Mouse (Mus musculus): ENCODE results near the gene Rpl6.
"Not testable (repeated sequence)": the region's sequence is repeated elsewhere in the genome, so short reads cannot be mapped to it uniquely, and the experiment has no call there.

Gene Rpl6

DNA sequence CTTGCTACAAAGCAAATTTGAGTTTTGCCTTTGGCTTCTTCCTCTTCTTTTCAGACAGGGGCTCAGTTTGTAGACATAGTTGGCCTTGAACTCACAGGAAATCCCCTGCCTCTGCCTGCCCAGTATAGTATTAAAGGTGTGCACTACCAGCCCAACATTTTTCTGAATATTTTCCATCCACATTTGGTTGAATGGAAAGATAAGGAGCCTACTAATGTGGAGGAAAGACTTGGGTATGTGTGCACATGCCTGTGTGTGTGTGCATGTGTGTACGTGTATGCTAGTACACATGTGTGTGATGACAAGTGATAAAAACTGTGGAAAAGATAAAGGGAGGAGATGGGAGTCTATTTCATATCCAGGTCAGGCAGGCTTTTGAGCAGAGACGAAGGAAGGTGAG lies 21.6 kb downstream of the Rpl6 start:
- DNase-seq (ENCODE audit: low spot score), result no peak

DNA sequence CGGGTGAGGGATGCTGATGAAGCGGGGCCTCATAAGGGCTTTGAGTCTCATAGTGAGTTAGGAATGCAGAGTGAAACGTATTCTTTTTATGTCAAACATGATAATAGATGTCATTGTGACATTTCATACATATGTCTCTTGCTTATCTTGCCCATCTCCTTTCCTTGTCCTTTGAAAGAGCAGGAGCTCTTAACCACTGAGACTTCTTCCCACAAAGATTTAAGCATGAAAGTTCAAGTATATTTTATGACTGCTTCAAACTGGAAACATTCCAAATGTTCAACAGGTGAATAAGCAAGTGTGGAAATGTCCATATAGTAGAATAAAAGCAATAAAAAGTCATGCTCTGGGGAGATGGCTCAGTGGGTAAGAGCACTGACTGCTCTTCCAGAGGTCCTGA lies 22.1 kb downstream of the Rpl6 start:
- DNase-seq (ENCODE audit: low spot score), result no peak

DNA sequence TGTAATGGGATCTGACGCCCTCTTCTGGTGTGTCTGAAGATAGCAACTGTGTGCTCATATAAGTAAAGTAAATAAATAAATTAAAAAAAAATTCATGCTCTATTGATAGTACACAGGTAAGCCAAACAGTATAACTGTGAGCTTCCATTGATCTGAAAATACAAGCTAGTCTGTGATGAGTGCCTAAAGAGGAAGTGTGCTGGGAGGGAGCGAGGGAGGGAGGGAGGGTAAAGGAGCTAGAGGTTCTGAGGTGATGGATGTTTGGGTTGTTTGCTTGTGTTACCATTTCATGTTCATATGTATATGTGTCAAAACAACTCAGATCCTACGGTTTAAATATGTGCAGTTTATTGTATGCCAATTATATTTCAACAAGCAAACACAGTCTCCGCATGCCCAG lies 22.6 kb downstream of the Rpl6 start:
- DNase-seq (ENCODE audit: low spot score), result no peak

DNA sequence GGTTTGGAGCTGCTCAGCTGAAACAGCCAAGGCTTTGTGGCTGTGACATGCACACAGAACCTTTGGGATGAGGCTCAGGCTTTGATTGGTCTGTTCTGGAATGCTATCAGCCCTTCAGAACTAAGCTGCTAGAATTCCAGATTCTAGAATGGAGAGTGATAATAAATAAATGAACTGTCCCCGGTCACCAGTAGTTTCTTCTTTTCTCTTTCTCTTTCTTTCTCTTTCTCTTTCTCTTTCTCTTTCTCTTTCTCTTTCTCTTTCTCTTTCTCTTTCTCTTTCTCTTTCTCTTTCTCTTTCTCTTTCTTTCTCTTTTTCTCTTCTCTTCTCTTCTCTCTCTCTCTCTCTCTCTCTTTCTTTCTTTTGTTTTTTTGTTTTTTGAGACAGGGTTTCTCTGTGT lies 23.0 kb downstream of the Rpl6 start:
- not testable (repeated sequence) for DNase-seq (ENCODE audit: low spot score)

DNA sequence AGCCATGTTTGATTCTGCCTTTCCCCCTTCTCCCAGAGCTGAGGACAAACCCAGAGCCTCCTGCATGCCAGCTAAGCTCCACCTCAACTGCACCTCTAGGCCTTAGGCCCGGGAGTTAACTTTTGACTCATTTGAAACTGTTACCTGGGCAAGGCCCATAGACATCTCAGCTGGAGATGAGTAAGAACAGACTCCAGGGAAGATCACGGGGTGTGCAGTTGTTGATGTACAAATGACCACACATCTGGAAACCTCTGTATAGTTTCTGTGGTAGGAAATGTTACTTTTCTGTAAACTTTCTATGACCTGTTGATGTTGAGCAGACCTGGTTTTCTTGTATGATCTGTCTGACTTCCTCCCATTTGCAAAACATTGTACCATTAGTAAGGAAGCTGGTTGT lies 24.9 kb downstream of the Rpl6 start:
- DNase-seq (ENCODE audit: low spot score), result no peak

DNA sequence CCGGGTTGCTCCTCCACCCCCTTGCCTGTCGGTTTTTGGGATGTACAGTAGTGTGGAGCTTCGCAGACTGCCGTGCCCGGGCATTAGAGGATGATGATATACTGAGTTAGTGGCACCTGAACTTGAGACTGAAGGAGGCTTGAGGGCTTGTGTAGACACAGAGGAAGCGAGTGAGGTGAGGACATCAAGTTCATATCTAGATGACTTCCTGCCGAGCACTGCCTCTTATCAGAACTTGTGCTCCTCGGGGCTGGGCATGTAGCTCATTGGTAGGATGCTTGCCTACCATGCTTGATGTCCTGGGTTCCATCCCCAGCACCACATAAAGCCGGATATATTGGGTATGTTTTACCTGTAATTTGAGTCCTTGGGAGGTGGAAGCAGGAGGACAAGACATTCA lies 26.5 kb downstream of the Rpl6 start:
- no peak for DNase-seq (ENCODE audit: low spot score)

DNA sequence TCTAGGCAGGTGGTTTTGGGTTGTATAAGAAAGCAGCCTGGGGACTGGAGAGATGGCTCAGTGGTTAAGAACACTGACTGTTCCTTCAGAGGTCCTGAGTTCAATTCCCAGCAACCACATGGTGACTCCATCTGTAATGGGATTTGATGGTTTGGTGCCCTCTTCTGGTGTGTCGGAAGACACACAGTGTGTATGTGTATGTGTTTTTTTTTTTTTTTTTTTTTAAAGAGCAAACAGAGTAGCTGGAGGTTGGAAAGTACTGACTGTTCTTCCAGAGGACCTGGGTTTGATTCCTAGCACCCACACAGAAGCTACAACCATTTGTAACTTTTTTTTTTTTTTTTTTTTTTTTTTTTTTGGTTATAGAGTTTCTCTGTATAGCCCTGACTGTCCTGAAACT lies 28.5 kb downstream of the Rpl6 start:
- no peak for DNase-seq (ENCODE audit: low spot score)

DNA sequence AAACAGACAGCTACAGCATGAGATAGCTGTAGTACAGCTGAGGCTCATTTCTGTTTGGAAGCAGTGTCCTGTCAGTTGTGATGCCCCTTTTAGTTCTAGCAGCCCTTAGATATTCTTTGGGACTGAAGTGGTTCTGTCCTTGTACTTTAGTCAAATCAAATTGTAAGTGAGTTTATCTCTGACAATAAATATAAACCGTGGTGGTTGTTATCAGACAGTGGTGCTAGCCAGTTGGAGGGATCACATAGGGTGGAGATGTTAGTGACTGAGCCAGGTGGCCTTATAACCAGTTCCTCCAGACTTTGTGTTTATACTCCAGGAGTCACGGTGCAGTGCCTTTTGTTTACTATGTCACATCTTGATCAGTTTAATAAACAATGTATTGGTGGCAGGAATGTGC lies 29.4 kb downstream of the Rpl6 start:
- DNase-seq (ENCODE audit: low spot score), result no peak

DNA sequence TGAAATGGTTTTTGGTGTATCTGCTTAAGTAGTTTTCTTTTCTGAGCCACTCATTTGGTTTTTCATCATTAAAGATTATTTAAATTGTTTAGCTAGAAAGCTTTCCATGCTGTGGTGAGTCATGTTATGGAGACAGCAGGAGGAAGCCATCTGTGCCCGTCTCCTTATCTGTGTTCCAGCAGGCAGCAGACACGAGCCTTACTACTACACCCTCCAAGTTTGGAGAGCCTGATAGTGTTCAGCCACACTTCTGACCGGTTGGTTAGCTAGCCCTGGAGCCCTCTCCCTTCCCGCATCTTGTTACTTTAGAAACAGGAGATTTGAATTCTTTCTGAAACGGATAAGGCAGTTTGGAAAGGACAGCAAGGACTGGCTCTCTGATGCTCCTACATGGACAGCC lies 31.9 kb downstream of the Rpl6 start:
- no peak for DNase-seq (ENCODE audit: low spot score)

DNA sequence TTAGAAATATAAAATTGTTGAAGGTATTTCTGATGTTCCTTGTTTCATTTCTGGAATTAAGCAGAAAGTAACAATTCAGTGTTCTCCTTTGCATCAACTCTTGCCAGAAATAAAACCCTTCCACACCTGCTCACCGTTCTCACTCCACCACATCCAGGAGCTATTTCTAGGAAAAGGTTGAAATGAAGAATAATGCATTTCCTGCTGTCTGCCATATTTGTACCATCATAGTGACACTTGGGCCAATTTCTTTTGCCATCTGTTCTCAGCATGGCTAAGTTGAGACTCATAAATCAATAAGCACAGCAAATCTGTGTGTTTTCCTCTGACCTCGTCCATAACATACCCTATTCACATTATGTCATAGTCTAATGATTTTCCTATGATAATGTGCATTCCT lies 33.9 kb downstream of the Rpl6 start:
- DNase-seq (ENCODE audit: low spot score), result no peak

DNA sequence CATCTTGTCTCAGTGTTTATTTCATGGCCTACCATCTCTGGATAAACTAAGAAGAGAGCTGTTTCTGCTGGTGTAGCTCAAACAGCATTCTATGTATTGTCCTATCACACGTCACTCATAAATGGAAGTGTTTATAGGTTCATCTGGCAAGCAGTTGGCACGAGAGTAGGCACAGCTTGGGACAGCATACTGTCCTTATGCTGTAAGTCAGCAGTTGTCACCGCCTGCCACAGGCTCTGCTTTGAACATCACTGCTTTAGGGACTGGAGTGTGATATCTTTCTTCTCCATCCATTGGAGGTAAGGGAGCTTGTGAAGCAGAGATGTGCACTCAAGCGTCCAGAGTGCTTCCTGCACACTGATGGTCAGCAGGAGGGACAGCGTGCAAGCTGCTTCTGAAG lies 35.6 kb downstream of the Rpl6 start:
- DNase-seq (ENCODE audit: low spot score), result no peak

DNA sequence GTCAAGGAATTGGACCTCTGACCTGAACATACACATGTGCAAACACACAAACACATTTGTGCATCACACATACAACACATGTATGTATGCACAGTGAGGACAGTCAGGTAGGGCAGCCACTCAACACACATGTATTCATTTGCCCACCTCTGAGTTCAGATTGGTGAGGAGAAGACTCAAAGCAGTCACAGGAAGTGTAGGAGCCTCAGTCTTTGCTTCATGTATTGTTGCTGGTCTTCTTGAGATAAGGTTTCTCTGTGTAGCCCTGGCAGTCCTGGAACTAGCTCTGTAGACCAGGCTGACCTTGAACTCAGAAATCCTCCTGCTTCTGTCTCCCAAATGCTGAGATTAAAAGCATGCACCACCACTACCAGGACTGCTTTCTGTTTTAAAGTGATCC lies 36.9 kb downstream of the Rpl6 start:
- DNase-seq (ENCODE audit: low spot score), result no peak

DNA sequence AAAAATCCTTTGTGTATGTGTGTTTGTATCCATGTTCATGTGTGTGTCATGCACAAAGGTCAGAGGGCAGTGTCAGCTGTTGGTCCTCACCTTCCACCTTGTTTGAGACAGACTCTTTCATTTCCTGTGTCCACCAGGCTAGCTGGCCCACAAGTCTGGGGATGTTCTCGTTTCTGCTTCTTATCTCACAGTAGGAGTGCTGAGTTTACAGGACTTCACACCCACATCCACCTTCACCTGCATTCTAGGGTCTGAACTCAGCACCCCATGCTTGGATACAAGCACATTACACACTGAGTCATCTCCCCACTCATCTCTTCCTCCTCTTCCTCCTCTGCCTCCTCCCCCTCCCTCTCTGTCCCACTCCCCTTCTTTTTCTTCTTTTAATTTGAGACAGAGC lies 38.0 kb downstream of the Rpl6 start:
- no peak for DNase-seq (ENCODE audit: low spot score)

DNA sequence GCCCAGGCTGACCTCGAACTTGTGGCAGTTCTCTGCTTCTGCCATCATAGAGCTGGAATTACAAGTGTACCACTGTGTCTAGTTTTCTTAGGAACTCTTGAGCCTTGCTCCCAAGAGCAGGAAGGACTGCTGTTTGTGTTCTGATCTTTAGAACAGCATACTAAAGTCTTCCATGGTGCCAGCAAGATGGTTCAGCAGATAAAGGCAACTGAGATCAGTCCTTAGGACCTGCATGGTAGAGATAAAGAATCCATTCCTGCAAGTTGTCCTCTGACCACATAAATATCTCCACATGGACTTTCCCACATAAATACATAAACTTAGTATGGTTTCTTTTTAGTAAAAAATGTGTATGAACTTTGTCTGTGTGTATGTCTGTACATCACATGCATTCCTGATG lies 38.4 kb downstream of the Rpl6 start:
- DNase-seq (ENCODE audit: low spot score), result no peak

DNA sequence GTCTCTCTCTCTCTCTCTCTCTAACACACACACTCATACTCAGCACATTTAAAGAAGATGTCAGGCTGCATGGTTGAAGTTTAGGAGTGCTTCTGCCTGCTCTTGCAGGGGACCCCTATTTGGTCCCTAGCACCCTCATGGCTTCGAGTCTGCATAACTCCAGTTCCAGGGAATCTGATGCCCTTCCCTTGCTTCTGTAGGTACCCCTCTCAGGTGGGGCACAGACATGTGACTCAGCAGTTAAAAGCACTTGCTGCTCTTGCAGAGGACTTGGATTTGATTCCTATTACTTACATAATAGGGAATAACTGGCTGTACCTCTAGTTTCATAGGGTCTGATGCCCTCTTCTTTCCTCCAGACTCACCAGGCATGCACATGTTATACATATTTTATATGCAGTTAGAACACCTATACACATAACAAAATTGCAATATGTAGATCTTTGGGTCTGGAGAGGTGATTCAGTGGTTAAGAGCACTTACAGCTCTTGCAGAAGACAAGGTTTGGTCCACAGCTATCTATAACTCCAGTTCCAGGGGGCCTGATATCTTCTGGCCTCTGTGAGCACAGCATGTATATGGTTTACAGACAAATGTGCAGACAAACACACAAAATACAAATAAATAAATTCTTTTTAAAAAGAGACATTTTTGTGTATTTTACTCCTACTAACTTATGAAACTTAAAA lies 39.5 kb downstream of the Rpl6 start:
- no peak for DNase-seq (ENCODE audit: low spot score)

DNA sequence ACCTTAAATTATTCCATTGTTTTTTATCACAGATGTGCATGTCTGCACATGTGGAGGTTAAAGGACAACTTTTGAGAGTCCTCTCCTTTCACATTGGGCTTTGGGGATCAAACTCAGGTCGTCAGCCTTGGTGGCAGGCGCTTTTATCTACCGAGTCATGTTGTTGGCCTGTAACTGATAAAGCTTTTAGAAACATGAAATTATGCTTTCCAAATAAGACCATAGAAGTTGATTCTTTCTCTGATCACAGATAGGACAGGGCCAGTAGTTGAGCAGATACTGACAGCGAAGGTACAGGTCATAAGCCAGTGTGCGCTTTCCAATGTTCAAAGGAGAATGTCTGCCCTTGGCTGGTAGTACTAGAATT lies 40.1 kb downstream of the Rpl6 start:
- no peak for DNase-seq (ENCODE audit: low spot score)

DNA sequence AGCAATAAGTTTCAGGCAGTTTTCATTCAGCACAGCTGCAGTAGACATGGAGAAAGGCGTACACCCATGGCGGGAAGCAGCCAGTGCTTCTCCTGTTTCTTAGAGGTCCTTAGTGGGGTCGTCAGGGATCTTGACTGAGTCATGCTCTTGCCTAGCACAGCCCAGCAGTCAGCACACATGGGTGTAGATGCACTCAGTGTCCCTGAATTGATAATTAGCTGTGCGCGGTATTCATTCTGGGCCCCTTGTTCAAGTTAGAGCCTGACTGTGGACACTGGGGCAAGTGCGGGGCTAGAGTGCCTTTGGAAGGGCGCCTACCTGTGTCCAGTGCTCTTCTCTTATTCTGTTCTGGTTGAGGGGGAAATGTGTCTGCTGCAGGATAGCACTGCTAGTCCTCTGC lies 40.9 kb downstream of the Rpl6 start:
- no peak for DNase-seq (ENCODE audit: low spot score)

DNA sequence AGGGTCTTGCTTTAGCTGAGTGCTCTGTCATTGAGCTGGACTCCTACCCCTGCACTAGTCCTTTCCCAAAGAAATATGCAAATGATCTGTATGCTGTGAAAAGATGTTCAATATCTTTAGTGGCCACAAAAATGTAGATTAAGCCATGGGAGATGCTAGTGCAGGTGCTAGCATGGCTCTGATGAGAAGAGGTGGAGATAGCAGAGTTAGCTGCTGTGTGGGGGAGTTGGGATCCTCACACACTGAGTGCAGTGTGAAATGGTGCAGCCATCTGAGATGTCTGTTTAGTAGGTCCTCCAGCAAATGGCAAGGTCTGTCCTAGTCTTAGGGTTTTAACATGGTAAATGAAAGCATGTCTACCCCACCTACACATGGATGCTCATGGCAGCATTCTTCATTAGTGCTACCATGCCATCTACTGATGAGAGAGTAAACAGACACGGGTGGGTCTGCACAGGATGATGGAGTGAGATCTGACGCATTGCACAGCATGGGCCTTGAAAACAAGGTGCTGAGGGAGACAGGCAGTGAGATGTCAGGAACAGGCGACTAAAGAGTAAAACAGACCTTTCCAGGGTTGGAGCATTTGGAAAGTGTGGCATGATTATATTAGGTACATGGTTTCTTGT lies 44.6 kb downstream of the Rpl6 start:
- no peak for DNase-seq (ENCODE audit: low spot score)

DNA sequence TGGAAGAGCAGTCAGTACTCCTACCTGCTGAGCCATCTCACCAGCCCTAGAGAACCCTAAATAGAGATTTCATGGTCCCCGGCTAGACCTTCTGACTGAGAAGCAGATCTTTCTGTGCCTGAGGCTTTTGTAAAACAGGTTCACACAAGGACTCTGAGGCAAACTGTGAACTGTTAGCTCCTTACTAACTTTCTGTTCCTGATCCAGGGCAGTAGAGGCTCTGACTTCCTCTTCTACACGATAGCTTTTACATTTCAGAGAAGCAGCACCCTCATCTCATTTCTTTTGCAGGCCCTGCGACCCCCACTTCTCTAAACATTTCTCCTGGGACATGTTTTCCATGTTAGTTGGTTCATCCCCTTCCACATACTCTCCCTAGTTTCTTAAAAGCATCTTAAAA lies 45.4 kb downstream of the Rpl6 start:
- no peak for DNase-seq (ENCODE audit: low spot score)

DNA sequence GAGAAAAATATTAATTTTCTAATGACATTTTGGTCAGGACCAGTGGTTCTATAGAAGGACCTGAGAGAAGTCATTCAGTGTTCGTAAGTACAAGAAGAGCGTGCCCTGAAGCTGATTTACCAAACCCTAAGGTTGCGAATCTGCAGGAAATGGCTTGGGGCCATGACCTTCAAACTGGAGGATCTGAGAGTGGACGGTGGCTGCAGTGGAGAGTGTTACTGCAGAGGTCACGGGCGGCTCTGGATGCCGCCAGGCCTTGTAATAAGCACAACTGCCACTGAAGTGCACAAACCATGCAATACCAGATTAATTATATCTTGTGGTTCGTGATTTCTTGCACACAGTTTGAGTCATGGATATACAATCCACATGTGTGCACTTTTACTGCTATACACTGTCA lies 47.5 kb downstream of the Rpl6 start:
- no peak for DNase-seq (ENCODE audit: low spot score)

DNA sequence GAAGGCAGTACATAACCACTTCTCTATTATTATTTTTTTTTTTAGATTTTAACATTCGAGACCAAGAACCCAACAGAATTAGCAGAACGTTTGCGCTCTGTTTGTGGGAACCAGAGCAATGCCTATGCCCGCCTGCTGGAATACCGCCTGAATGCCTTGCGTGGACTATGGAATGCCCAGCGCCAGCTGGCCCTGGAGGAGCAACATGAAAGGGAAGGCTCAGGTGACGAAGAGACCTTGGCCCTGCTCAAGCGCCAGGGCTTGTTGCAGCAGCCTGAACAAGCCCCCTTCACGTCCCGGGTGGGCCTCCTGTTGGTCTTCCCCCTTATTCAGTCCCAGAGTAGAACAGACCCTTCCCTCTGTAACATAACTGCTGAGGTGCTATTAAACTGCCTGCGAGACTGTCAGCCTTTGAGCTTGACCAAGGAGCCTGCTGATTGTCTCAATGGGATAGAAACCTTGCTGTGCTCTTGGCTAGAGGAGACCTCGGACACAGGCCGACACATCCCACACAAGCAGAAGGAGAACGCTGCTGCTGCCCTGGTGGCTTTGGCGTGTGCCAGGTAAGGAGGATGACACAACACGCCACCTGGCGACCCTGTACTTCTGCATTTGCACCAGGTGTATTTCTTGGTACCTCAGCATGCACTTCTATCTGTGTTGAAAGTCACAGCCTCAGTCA lies 49.7 kb downstream of the Rpl6 start:
- no peak for DNase-seq (ENCODE audit: low spot score)

DNA sequence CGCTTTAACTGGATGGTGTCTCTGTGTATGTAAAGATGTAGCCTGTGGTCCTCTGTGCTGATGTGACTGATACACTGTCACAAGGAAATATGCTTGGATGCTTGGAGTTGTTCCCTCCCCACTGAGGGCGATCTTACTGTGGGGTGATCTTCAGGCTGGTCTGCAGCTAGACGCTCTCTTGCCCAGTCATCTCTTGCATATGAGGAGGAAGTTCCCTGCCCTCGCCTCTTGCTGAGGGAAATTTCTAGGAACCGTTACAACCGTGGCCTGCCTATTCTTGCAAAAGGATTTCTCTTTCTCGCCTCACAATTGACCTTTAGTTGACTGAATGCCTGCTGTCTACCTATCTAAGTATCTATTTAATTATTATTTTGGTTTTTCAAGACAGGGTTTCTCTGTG lies 50.7 kb downstream of the Rpl6 start:
- DNase-seq (ENCODE audit: low spot score), result no peak

All from embryo, embryonic 10 days (tissue).